Mouse (Mus musculus): ENCODE measurements at regions not wholly inside any gene's neighbourhood (a gene's known extent, or its start where the extent isn't known, plus 50 kb on each side); places are given as distances from the start of the nearest gene placed in this dataset.

- no peak for TF ChIP-seq TCF12 (IDR thresholded peaks at IDR 0.05; ENCODE audit: low read depth, low read length)
- no peak for TF ChIP-seq MEF2A (IDR thresholded peaks at IDR 0.05; ENCODE audit: borderline replicate concordance, low read depth, low read length)
- TF ChIP-seq IRF4 (IDR thresholded peaks at IDR 0.05; ENCODE audit: low read depth, low read length), result no peak
- TF ChIP-seq PAX5 (IDR thresholded peaks at IDR 0.05; ENCODE audit: low read length), result no peak
- no peak for TF ChIP-seq NRF1 (IDR thresholded peaks at IDR 0.05; ENCODE audit: low read depth, low read length)
- TF ChIP-seq ZNF384 (IDR thresholded peaks at IDR 0.05; ENCODE audit: low read depth, low read length), result no peak
- TF ChIP-seq GABPA (IDR thresholded peaks at IDR 0.05; ENCODE audit: insufficient replicate concordance, low read depth, low read length), result no peak
- no peak for TF ChIP-seq CTCF (conservative IDR thresholded peaks at IDR 0.05 in 1 of 2, IDR thresholded peaks at IDR 0.05 in 1 of 2; ENCODE audit: low read depth in 2 of 2, low read length in 2 of 2)
- no peak for TF ChIP-seq POLR2AphosphoS2 (IDR thresholded peaks at IDR 0.05; ENCODE audit: low read depth, low read length)
- TF ChIP-seq ZMIZ1 (IDR thresholded peaks at IDR 0.05; ENCODE audit: low read depth, low read length), result no peak
- TF ChIP-seq JUND (conservative IDR thresholded peaks at IDR 0.05; ENCODE audit: low read depth, low read length), result no peak
- no peak for TF ChIP-seq SIN3A (IDR thresholded peaks at IDR 0.05; ENCODE audit: low read length)
- no peak for TF ChIP-seq MAX (IDR thresholded peaks at IDR 0.05; ENCODE audit: low read length)
- no peak for TF ChIP-seq UBTF (IDR thresholded peaks at IDR 0.05; ENCODE audit: low read depth, low read length)
- TF ChIP-seq MXI1 (IDR thresholded peaks at IDR 0.05; ENCODE audit: low read depth, low read length), result no peak
- no peak for TF ChIP-seq USF2 (conservative IDR thresholded peaks at IDR 0.05; ENCODE audit: low read depth, low read length)
- Histone ChIP-seq H3K9me3 (replicated peaks; ENCODE audit: low read length) (peaks cover 51% of the 10 kb centered on the region), H3K27ac (ENCODE audit: insufficient read depth, low read depth) (no peak overlapping the region), H3K4me1 (ENCODE audit: control insufficient read depth in 1 of 2, insufficient read depth in 2 of 2) (no peaks in the 10 kb centered on the region), H3K79me2 (replicated peaks; ENCODE audit: control insufficient read depth, extremely low read depth, insufficient read depth, poor library complexity, severe bottlenecking) (no peaks in the 10 kb centered on the region), H3K4me3 (replicated peaks in 1 of 3; ENCODE audit: low read depth in 2 of 3, low read length in 2 of 3, poor library complexity in 1 of 3) (no peak overlapping the region), H3K27me3 (replicated peaks) (no peaks in the 10 kb centered on the region), H3K9ac (ENCODE audit: insufficient read depth, low read depth) (no peak overlapping the region), H3K4me2 (ENCODE audit: insufficient read depth, low read depth, poor library complexity, severe bottlenecking) (no peak overlapping the region), H3K36me3 (replicated peaks in 1 of 2; ENCODE audit: control insufficient read depth in 1 of 2, insufficient read depth in 1 of 2, low read length in 1 of 2) (no peaks in the 10 kb centered on the region)
- no peak for DNase-seq (ENCODE audit: extremely low read depth)
- dilution Hi-C loops (cut with MboI; ENCODE audit: extremely low pct_ligation_motif_present, extremely low pct_unique_long_range_greater_than_20kb, low sequenced_read_pairs) (no loop called here), in situ Hi-C loops (cut with MboI; ENCODE audit: low pct_ligation_motif_present, low pct_unique_long_range_greater_than_20kb, low sequenced_read_pairs) (no loop called here)
Measured at GRCm38 (mm10) chr8:96548187-96548586, 659.8 kb upstream of the Got2 start.

DNA sequence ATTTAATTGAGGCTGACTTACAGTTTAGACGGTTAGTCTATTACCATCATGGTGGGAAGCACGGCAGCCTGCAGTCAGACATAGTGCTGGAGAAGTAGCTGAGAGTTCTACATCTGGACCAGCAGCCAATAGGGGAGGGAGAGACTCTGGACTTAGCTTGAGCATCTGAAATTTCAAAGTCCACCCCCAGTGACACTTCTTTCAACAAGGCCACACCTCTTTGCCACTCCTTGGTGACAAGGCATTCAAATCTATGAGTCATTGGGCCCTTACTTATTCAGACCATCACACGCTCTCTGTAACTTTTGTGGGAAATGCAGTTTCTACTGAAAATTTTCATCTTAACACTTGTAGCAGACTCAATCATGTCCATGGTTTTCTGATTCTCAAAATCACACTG is 653.9 kb upstream of the Got2 start:
- TF ChIP-seq USF2 (conservative IDR thresholded peaks at IDR 0.05; ENCODE audit: low read depth, low read length) (no peak), MAZ (IDR thresholded peaks at IDR 0.05; ENCODE audit: low read depth, low read length) (no peak), JUN (IDR thresholded peaks at IDR 0.05; ENCODE audit: insufficient read depth, low read depth, low read length) (no peak), MEF2A (IDR thresholded peaks at IDR 0.05; ENCODE audit: borderline replicate concordance, low read depth, low read length) (no peak), JUND (conservative IDR thresholded peaks at IDR 0.05; ENCODE audit: low read depth, low read length) (no peak)
- in situ Hi-C loops (cut with MboI; ENCODE audit: low pct_ligation_motif_present, low pct_unique_long_range_greater_than_20kb, low sequenced_read_pairs), result no loop called here
- Histone ChIP-seq H3K36me3 (replicated peaks in 1 of 2; ENCODE audit: control insufficient read depth in 1 of 2, insufficient read depth in 1 of 2, low read length in 1 of 2) (no peaks in the 10 kb centered on the region), H3K27ac (ENCODE audit: insufficient read depth, low read depth) (no peak overlapping the region), H3K4me2 (ENCODE audit: insufficient read depth, low read depth, poor library complexity, severe bottlenecking) (no peak overlapping the region), H3K79me2 (replicated peaks; ENCODE audit: control insufficient read depth, extremely low read depth, insufficient read depth, poor library complexity, severe bottlenecking) (no peaks in the 10 kb centered on the region), H3K9ac (ENCODE audit: insufficient read depth, low read depth) (no peak overlapping the region), H3K27me3 (replicated peaks) (no peaks in the 10 kb centered on the region), H3K9me3 (replicated peaks; ENCODE audit: low read length) (peaks cover 49% of the 10 kb centered on the region), H3K4me1 (ENCODE audit: control insufficient read depth in 1 of 2, insufficient read depth in 2 of 2) (no peaks in the 10 kb centered on the region), H3K4me3 (replicated peaks in 1 of 3; ENCODE audit: low read depth in 2 of 3, low read length in 2 of 3, poor library complexity in 1 of 3) (no peak overlapping the region)
- dilution Hi-C loops (cut with MboI; ENCODE audit: extremely low pct_ligation_motif_present, extremely low pct_unique_long_range_greater_than_20kb, low sequenced_read_pairs), result no loop called here
- DNase-seq (ENCODE audit: extremely low read depth), result no peak

Measured in CH12.LX (cell line).